Mouse (Mus musculus) skeletal muscle tissue, adult 2 months (tissue): ENCODE measurements around the gene Trim38.

ENCODE experiments used
- DNase-seq: peaks from one replicate; pipeline ENCODE4 v3.0.0-alpha.2; 2012; ENCODE audit warnings: low read depth, low spot score

Trim38 gene

DNA sequence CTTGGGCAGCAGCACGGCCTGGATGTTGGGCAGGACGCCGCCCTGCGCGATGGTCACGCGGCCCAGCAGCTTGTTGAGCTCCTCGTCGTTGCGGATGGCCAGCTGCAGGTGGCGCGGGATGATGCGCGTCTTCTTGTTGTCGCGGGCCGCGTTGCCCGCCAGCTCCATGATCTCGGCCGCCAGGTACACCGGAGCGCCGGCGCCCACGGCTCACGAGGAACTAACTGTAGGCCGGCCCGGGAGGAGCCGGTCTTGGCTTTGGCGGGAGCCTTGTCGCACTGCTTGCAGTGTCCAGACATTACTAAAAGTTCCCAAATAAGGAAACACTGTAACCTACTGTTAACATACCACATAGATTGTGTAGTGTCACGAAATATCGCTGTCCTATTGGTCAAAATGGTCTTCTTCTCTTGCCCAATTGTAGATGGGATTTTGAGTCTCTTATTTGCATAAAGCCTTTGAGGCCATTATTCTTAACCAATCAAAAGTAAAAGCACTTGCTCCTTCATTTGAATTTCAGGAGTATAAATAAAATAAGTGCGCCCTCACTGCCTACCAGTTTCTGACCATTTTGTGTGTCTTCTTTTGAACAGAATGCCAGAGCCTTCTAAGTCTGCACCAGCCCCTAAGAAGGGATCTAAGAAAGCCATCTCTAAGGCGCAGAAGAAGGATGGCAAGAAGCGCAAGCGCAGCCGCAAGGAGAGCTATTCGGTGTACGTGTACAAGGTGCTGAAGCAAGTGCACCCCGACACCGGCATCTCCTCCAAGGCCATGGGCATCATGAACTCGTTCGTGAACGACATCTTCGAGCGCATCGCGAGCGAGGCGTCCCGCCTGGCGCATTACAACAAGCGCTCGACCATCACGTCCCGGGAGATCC is 23.3 kb upstream of the Trim38 start, which contains the start of gene Hist1h2bb:
Gene Hist1h2bb (plus strand): TSS at position 534 of the 880 bp plus-strand sequence.
- peak; percentile 92 for DNase-seq

DNA sequence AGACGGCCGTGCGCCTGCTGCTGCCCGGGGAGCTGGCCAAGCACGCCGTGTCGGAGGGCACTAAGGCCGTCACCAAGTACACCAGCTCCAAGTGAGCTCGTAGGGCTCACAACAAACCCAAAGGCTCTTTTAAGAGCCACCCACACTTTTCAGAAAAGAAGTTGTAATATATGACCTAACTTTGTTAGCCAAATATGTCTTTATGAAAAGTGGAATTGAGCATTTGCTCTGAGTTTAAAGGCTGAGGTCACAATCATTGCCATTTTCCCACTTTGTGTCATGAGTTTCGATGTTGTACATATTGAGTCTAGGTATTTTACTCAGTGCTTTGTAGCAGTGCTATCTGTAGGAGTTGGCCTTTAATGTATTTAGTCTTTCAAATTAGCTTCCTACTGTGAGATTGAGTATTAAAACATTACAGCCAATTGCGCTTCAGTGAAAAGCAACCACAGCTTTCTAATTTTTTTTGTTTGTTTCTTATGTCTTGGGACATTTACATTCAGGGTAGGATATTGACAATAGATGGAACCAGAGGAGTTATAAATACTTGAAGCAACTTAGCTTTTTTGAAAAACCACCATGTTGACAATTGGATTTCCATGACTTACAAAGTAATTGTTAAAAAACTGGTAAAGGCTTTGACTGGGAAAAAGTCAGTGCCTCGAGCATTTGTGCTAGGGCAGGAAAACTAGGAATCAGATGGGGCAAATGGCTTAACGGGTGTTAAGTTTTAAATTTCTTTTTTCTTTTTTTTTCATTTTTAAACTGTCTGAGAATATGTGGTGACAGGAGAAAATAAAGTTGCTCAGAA is 22.4 kb upstream of the Trim38 start:
- no peak for DNase-seq

DNA sequence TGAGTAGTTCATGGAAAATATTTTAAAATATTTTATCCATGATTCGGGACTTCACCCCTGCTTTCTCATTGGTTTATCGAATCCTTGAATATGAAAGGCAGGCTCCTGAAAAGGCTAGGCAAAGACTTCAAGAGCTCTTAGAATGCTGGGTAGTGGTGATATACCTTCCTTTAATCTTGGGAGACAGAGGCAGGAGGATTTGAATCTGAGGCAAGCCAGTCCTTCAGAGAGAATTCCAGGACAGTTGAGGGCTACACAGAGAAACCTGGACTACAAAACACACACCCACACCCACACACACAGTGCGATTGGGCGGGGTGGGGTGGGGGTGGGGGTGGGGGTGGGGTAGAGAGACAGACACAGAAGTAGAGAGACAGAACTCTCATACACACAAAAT is 21.8 kb upstream of the Trim38 start:
- DNase-seq: no peak

DNA sequence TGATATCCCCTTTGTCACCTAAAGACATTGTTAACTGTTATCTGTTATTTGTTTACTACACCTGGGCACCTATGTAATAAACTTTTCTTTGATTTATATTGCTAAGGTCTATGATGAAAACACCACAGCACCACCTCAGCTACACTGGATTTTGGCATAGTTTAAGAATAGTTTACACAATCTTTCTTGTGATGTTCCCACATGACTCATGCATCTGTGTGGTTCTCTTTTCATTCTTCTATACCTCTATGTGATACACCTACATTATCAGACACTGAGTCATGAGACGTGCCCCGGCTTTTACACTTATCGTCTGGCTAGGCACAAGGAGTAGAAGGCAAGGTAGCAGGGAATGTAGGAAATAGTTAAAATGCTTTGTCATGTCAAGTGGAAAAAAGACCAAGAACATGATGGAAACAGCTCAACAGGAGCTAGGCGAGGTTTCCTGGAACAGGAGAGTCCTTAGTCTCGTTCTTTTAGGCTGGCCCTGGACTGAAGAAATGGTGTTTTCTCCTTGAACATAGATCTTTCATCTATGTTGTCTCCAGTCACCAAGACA is 20.1 kb upstream of the Trim38 start:
- DNase-seq: no peak

DNA sequence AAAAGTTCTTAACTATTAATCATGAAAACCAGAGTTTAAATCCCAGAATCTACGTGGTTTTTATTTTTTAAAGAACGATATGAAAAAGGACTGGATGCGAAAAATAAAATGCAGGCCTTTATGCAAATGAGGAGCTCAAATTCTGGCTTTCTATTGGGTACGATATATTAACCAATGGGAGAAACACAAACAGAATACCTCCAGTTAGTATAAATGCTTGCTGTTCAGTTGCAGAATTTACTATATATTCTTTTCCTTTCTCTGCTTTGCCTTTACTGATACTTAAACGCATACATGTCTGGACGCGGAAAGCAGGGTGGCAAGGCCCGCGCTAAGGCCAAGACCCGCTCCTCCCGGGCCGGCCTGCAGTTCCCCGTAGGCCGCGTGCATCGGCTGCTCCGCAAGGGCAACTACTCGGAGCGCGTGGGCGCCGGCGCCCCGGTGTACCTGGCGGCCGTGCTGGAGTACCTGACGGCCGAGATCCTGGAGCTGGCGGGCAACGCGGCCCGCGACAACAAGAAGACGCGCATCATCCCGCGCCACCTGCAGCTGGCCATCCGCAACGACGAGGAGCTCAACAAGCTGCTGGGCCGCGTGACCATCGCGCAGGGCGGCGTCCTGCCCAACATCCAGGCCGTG is 18.8 kb upstream of the Trim38 start, which contains the start of gene Hist1h2ab:
Gene Hist1h2ab (plus strand): TSS at position 288 of the 639 bp plus-strand sequence.
- peak; percentile 37 for DNase-seq

DNA sequence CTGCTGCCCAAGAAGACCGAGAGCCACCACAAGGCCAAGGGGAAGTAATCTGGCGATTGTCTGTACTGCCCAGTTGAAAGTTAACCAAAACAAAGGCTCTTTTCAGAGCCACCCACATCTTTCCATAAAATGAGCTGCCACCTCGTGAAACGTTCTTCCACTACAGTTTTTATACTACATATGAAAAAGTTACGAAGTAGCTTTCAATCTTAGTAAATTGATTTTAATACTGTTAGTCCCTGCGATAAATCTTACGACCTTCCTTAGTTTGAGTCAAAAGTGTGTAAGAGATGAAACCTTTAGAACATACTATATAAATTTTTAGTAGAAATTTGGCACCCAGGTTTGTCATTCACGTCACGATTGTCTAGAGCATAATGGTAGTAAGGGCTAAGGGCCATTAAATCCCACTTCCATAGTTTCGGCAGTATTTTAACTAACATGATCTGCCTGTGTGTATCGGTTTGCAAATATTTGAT is 18.2 kb upstream of the Trim38 start:
- no peak for DNase-seq

DNA sequence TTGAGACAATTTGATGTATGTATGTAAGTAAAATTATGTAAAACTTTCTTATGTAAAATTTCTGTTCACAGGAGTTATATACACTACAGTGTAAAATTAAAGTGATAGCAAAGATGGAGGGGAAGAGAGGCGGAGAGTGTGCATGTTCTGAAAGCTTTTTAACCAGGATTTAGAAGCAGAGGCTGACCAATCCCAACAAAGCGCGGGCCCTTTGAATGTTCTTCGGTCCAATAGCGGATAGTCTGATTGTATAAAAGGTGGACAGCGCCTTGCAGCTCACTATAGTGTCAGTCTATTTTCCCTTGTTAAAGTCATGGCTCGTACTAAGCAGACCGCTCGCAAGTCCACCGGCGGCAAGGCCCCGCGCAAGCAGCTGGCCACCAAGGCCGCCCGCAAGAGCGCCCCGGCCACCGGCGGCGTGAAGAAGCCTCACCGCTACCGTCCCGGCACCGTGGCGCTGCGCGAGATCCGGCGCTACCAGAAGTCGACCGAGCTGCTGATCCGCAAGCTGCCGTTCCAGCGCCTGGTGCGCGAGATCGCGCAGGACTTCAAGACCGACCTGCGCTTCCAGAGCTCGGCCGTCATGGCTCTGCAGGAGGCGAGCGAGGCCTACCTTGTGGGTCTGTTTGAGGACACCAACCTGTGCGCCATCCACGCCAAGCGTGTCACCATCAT is 17.5 kb upstream of the Trim38 start, which contains the start of gene Hist1h3b:
Gene Hist1h3b (plus strand): TSS at position 201 of the 675 bp plus-strand sequence.
- DNase-seq: peak; percentile 75

DNA sequence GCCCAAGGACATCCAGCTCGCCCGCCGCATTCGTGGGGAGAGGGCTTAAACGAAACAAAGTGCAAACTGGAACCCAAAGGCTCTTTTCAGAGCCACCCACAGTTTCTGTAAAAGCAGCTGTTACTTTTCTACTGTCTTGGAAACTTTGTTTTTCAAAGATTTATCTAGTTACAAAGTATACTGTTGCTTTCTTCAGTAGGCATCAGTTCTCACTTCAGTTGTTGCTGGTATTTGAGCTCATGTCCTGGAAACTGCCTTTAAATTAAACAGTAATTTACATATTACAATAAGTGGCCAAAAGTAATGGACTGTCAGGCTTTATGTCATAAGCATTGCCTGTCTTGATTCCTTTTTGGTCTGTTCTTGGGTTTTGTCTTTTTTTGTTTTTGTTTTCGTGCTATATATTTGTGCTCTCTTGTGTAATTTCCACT is 17.0 kb upstream of the Trim38 start:
- DNase-seq: no peak

DNA sequence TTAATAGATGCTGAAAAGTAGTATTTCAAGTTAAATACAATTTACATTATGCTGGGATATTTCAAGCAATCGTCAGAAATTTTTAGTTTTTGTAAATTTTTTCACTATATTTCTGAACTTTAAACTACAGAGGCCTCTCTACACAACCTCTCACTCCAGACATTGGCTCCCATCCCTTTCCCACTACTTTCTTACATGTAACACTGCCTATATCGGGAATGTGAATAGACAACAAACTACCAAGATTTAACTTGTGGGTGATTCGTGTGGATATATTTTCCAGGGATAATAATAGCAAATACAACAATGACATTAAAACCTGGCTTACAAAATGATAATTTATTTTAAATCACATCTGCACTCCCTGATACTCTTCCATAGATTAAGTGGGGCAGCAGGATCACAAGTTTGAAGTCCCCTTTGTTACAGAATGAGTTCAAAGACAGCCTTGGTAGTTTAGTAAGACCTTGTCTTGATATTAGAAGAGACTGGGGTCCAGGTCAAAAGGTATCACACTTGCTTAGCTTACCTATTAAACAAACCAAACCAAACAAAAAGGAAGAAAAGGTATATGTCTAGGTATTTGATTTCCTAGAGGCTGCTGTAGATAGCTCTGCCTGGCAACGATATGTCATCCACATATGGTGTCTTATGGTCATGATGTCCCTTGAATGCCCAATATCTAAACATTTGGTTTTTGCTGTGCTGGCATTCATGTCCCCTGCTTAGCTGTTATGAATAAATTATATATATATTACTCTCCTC is 16.2 kb upstream of the Trim38 start:
- no peak for DNase-seq

DNA sequence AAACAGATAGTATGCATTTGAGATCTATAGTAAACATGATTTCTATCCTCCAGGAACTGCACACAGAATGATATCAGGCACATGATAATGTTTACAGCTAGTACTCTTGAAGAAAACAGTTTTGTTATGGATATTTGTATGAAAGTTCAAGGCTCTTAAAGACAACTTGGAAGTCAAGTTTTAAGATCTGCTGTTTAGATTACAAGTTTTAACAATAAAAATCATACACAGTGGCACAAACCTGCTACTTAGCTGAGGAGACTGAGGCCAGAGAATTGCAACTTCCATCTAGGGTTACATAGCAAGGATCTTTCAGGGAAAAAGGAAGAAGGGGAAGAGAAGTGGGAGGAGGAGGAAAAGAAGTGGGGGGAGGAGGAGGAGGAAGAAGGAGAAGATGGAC is 14.7 kb upstream of the Trim38 start:
- no peak for DNase-seq

DNA sequence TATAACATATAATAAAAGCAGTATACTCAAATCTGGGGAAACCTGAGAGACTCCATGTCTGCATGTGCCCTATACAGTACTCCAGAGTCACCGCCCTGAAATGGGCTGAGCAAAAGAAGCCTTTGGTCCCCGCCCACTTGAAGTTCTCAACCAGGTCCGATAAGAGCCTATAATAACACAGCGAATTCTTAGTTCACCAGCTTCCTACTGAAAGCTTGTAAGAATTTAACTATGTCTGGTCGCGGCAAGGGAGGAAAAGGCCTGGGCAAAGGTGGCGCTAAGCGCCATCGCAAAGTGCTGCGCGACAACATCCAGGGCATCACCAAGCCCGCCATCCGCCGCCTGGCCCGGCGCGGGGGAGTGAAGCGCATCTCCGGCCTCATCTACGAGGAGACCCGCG is 12.9 kb upstream of the Trim38 start, which contains the start of gene Hist1h4b:
Gene Hist1h4b (plus strand): TSS at position 224 of the 400 bp plus-strand sequence.
- DNase-seq: peak; percentile 79

DNA sequence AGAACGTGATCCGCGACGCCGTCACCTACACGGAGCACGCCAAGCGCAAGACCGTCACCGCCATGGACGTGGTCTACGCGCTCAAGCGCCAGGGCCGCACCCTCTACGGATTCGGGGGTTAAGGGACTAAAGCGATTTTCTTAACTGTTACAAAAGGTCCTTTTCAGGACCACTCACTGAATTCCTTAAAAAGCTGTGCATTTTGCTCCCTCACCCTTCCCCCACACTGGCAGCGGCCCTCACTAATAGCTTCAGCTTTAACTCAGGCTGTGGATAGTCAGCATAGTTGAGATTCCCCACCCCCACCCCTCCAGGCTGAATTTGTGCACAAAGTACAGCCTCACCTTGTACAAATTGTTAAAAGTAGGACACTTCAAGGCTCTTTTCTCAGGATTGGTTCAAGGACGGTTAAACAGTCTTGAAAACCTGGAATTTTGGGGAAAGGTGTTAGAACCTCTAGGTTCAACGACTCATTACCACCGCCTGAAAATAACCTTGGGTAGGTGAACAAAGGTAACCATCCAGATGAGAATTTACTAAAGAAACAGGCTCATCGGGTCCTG is 12.4 kb upstream of the Trim38 start:
- no peak for DNase-seq

DNA sequence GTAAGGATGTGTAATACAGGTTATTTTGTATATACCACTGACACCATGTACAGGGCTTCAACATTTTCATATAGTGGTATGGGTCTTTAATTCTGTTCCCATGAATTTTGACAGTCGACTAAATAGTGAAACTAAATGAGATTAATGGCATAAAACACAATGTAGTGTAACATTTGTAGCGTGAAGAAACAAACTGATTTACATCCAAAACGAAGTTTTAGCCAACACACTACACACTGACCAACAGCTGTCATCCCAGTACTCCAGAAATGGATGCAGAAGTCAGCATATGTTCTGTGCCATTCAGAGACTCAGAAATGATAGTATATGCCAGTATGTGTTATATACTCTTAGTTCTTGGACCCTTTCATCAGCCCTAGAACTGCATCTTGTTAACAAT is 11.8 kb upstream of the Trim38 start:
- no peak for DNase-seq

DNA sequence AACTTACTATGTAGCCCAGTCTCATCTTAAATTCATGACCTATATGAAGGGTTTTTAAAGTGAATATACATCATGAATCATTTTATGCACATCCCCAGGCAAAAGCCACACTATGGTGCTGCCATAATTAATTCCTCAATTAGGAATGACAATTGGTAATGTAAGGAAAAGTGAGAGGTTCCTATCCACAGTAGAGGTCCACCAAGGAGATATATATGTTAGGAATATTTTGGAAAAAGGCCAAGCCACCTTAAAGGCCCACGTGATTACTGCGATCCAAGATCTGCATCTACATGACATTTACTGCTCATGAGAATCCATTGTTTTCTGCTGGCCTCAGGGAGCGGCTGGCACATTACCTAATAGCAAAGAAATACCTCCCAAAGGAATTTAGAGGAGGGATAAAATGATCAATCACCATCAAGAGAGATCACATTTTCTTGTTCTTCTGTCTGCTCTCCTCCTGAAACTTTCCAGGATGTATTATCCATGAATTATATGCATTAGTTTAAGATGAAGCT is 10.4 kb upstream of the Trim38 start:
- DNase-seq: no peak

DNA sequence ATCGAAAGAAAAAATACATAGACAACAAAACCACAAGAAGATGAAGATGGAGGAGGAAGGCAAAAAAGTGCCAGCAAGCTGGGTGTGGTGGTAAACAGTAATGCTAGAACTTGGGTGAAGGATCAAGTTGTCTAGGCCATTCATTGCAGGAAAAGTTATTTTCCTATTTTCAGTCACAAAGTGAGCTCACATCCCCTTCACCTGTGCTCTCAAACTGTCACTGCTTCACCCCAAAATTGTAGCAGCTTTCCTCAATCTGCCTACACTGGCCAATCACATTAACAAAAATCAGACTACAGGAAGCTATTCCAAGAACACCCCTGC is 9.8 kb upstream of the Trim38 start:
- DNase-seq: no peak

DNA sequence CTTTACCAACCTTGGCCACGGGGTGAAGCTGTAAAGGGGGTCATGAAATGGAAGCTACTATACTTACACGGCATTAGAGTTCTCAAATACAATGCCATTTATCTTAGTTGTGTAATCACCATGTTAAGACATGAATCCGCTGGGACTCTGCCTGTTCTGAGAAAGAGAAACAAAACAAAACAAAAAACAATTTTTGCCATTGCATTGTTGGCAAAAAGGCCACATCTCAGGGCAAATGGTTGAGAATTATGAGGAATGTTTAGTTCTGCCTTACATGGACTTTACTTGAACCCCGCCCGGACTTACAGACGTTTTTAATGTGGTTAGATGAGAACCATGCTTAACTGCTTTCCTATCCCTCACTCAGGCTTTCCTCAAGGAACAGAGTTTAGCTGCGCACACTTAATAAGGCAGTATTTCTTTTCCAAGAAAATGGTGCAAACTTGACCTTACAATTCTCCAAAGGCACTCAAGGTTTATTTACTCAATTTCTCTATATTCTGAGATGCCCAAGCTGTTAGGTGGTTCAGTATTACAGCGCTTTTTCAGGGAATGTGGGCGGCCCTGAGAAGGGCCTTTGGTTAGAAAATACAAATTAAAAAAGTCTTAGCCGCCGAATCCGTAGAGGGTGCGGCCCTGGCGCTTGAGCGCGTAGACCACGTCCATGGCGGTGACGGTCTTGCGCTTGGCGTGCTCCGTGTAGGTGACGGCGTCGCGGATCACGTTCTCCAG is 9.3 kb upstream of the Trim38 start:
- no peak for DNase-seq

DNA sequence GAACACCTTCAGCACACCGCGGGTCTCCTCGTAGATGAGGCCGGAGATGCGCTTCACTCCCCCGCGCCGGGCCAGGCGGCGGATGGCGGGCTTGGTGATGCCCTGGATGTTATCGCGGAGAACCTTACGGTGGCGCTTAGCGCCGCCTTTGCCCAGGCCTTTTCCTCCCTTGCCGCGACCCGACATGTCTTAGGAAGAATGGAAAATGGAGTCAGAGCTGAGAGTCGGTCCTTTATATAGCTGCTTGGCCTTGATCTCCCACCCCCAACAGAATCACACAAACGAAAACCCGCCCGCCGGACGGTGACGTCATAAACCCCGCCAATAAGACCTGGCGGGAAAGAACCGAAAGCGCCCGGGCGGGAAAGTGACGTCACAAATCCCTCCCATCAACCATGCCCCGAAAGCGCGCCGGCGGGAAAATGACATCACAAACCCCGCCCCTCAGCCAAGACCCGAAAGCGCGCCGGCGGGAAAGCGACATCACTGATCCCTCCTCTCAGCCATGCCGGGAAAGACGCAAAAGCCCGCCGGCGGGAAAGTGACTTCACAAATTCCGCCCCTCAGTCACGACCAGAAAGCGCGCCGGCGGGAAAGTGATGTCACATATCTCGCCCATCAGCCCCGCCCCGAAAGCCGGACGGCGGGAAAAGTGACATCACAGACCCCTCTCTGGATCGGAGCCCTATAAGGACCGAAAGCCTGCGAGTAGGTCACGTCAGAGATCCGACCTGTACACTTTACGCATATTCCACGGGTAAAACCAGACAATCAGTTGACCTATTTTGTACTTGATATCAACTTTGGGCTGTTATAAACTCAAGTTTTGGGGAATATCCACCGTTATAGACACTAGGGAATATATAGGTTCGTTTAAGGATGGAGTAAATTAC is 8.5 kb upstream of the Trim38 start, which contains the start of gene Hist1h4a:
Gene Hist1h4a (minus strand): TSS at position 259 of the 893 bp plus-strand sequence.
- DNase-seq: peak; percentile 95
